Mouse (Mus musculus): Measurements from ENCODE around the gene Col6a5. TPM values are rescaled to one million over a fixed set of nuclear protein-coding genes. Genes with fewer than 3 reads are reported as not detected.

Gene Col6a5
- polyA plus RNA-seq, 2 experiments = 1.1 to 2.8 TPM

DNA sequence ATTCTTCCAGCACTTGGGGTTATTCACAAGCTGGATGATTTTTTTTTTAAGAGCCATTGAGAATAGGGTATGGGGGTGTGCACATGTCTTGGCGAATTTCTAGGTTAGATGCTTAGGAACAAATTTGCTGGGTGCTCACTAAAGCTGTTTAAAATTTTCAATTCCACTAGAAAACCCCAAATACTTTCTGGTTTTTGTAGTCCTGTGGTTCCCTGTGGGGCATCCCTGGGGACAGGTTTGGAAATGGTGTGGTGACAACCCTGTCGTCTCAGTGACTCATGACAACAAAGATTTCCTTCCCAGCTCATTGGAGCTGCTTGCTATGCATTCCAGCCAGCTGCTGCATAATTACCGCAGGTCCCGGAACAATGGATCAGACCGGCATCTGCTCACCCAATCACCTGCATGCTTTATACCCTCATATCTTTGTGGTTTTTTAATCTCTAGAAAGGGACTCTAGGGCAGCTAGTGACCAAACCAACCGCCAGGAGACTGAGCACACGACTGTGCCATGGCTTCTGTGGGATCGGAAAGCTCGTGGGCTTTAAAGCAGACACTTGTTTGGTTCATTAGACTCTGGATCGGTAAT is 24.6 kb upstream of the Col6a5 start:
- no peaks in the 10 kb centered on the region for H3K4me1 ChIP-seq (ENCODE audit: control insufficient read depth, insufficient read depth, low read length)
- WGBS = 36% methylated on average over 10 of the region's 10 CpGs
- H3K36me3 ChIP-seq (ENCODE audit: control insufficient read depth, insufficient read depth, low read length) = no peaks in the 10 kb centered on the region
- ATAC-seq (ENCODE audit: low FRiP score, low read depth) (no peak), DNase-seq (ENCODE audit: low spot score) (no peak)
- TF ChIP-seq POLR2A (IDR thresholded peaks at IDR 0.05; ENCODE audit: borderline replicate concordance, extremely low read depth, insufficient read depth, insufficient read length) = no peak
- H3K9ac ChIP-seq (ENCODE audit: low read depth, low read length, severe bottlenecking) = no peak overlapping the region
- no peak overlapping the region for H3K27ac ChIP-seq (replicated peaks; ENCODE audit: low read depth, low read length)
- no peaks in the 10 kb centered on the region for H3K9me3 ChIP-seq (ENCODE audit: control insufficient read depth, low read length)
- no peak overlapping the region for H3K4me2 ChIP-seq (replicated peaks; ENCODE audit: low read depth, low read length, severe bottlenecking)
- no peak overlapping the region for H3K4me3 ChIP-seq (replicated peaks; ENCODE audit: low read length)
- H3K27me3 ChIP-seq (ENCODE audit: control insufficient read depth, insufficient read depth, low read length) = no peaks in the 10 kb centered on the region

DNA sequence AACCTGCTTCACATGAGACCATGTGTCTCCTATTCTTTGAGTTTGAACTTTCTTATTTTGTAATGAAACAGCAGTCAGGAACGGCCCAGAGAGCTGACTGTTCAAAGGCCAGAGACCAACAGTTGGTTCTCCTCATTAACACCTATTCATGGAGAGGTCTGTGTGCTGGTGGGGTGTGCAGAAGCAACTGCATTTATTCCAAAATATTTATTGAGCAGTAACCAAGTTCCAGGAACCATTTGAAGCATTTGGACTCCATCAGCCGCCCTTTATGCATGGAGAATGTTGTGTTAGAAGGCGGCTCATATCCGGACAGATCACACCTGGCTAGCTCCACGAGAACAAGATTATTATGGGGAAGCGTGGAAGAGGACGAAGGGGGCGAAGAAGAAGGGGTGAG is 18.0 kb upstream of the Col6a5 start:
- no peaks in the 10 kb centered on the region for H3K9me3 ChIP-seq (ENCODE audit: control insufficient read depth, low read length)
- no peak for TF ChIP-seq POLR2A (IDR thresholded peaks at IDR 0.05; ENCODE audit: borderline replicate concordance, extremely low read depth, insufficient read depth, insufficient read length)
- DNase-seq (ENCODE audit: low spot score) (no peak), ATAC-seq (ENCODE audit: low FRiP score, low read depth) (no peak)
- 72% methylated on average over 8 of the region's 8 CpGs for WGBS
- H3K4me3 ChIP-seq (replicated peaks; ENCODE audit: low read length) = no peak overlapping the region
- no peaks in the 10 kb centered on the region for H3K4me1 ChIP-seq (ENCODE audit: control insufficient read depth, insufficient read depth, low read length)
- H3K27me3 ChIP-seq (ENCODE audit: control insufficient read depth, insufficient read depth, low read length) = no peaks in the 10 kb centered on the region
- H3K9ac ChIP-seq (ENCODE audit: low read depth, low read length, severe bottlenecking) = no peak overlapping the region
- no peak overlapping the region for H3K4me2 ChIP-seq (replicated peaks; ENCODE audit: low read depth, low read length, severe bottlenecking)
- no peak overlapping the region for H3K27ac ChIP-seq (replicated peaks; ENCODE audit: low read depth, low read length)
- no peaks in the 10 kb centered on the region for H3K36me3 ChIP-seq (ENCODE audit: control insufficient read depth, insufficient read depth, low read length)

DNA sequence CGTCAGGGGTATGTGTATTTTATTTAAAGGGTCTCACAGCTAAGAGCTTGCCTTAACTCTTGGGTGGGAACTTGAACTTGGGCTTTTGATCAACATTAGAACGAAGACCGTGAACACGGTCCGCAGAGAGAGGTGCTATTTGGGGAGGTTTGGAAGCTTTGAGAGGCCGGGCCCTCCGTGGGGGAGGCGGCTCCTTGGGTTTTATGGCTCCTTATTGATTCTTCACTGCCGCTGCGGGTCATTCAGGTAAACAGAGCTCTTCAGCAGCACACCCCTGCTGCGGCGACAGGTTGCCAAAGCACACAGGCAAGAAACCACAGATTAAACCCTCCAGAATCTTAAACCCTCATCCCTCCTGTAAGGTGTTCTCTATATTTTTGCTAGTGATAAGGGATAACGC is 16.4 kb upstream of the Col6a5 start:
- no peak overlapping the region for H3K4me3 ChIP-seq (replicated peaks; ENCODE audit: low read length)
- no peaks in the 10 kb centered on the region for H3K9me3 ChIP-seq (ENCODE audit: control insufficient read depth, low read length)
- WGBS = 11% methylated on average over 13 of the region's 13 CpGs
- no peaks in the 10 kb centered on the region for H3K27me3 ChIP-seq (ENCODE audit: control insufficient read depth, insufficient read depth, low read length)
- TF ChIP-seq POLR2A (IDR thresholded peaks at IDR 0.05; ENCODE audit: borderline replicate concordance, extremely low read depth, insufficient read depth, insufficient read length) = no peak
- no peak overlapping the region for H3K27ac ChIP-seq (replicated peaks; ENCODE audit: low read depth, low read length)
- no peak for DNase-seq (ENCODE audit: low spot score)
- ATAC-seq (ENCODE audit: low FRiP score, low read depth) = no peak
- H3K4me2 ChIP-seq (replicated peaks; ENCODE audit: low read depth, low read length, severe bottlenecking) = no peak overlapping the region
- no peaks in the 10 kb centered on the region for H3K4me1 ChIP-seq (ENCODE audit: control insufficient read depth, insufficient read depth, low read length)
- H3K36me3 ChIP-seq (ENCODE audit: control insufficient read depth, insufficient read depth, low read length) = no peaks in the 10 kb centered on the region
- H3K9ac ChIP-seq (ENCODE audit: low read depth, low read length, severe bottlenecking) = no peak overlapping the region

DNA sequence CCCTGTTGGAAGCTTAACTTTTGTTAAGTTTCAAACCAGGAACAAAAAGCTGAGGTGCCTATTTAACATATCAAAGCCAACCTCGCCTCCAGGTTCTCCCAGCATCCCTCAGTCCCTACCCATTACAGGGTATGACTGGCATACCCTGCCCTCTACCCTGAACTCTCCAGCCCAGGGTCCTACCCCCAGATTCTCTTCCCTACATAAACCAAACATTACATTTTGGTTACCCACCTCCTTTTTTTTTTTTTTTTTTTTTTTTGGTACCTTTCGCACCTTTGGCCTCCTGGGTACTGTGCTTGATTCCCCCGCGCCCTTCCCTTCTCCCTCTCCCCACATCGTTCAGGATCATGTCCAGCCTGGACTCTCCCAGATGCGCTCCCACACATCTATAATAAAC is 15.9 kb upstream of the Col6a5 start:
- no peak for TF ChIP-seq POLR2A (IDR thresholded peaks at IDR 0.05; ENCODE audit: borderline replicate concordance, extremely low read depth, insufficient read depth, insufficient read length)
- 54% methylated on average over 6 of the region's 6 CpGs for WGBS
- Histone ChIP-seq H3K27me3 (ENCODE audit: control insufficient read depth, insufficient read depth, low read length) (no peaks in the 10 kb centered on the region), H3K27ac (replicated peaks; ENCODE audit: low read depth, low read length) (no peak overlapping the region), H3K9ac (ENCODE audit: low read depth, low read length, severe bottlenecking) (no peak overlapping the region), H3K4me1 (ENCODE audit: control insufficient read depth, insufficient read depth, low read length) (no peaks in the 10 kb centered on the region), H3K36me3 (ENCODE audit: control insufficient read depth, insufficient read depth, low read length) (no peaks in the 10 kb centered on the region), H3K4me2 (replicated peaks; ENCODE audit: low read depth, low read length, severe bottlenecking) (no peak overlapping the region), H3K4me3 (replicated peaks; ENCODE audit: low read length) (no peak overlapping the region), H3K9me3 (ENCODE audit: control insufficient read depth, low read length) (no peaks in the 10 kb centered on the region)
- no peak for DNase-seq (ENCODE audit: low spot score)
- no peak for ATAC-seq (ENCODE audit: low FRiP score, low read depth)

DNA sequence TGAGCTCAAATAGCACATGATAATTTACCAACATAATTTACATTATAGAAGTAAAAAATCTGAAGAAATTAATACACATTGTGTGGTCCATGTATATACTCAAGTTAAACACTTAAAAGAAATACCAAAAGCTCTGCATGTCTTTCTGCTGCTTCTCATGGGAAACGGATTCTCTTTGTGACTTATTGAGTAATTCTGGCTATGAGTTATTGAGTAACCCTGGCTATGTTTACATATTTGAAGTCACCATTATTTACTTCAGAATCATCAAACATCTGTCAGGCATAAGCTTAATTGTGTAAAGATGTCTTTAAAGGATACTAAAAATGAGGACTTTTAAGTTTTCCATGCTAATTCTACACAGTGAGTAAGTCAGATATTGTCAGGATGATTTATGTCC is 13.3 kb upstream of the Col6a5 start:
- Histone ChIP-seq H3K36me3 (ENCODE audit: control insufficient read depth, insufficient read depth, low read length) (no peaks in the 10 kb centered on the region), H3K9ac (ENCODE audit: low read depth, low read length, severe bottlenecking) (no peak overlapping the region), H3K27me3 (ENCODE audit: control insufficient read depth, insufficient read depth, low read length) (no peaks in the 10 kb centered on the region), H3K4me3 (replicated peaks; ENCODE audit: low read length) (no peak overlapping the region), H3K4me2 (replicated peaks; ENCODE audit: low read depth, low read length, severe bottlenecking) (no peak overlapping the region), H3K4me1 (ENCODE audit: control insufficient read depth, insufficient read depth, low read length) (no peaks in the 10 kb centered on the region), H3K27ac (replicated peaks; ENCODE audit: low read depth, low read length) (no peak overlapping the region), H3K9me3 (ENCODE audit: control insufficient read depth, low read length) (no peaks in the 10 kb centered on the region)
- DNase-seq (ENCODE audit: low spot score) (no peak), ATAC-seq (ENCODE audit: low FRiP score, low read depth) (no peak)
- TF ChIP-seq POLR2A (IDR thresholded peaks at IDR 0.05; ENCODE audit: borderline replicate concordance, extremely low read depth, insufficient read depth, insufficient read length) = no peak
- 90% methylated on average over 1 of the region's 1 CpGs for WGBS

DNA sequence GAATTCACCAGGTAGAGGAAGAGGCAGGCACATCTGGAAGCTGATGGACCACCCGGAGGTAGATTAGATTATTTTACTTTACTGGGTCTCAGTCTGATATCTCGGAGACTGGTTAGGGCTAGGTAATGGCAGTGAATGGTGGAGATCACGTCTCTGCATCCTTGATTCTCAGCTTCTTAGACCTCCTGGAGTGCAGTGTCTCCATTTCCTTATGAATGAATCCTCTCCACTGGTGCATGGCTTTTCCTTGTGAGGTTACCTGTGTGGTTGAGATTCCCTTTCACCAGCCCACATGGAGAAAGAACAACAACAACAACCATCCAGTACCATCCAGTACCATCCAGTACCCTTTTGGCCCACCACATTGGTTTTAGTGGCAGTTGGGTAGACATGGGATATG is 11.6 kb upstream of the Col6a5 start:
- no peaks in the 10 kb centered on the region for H3K9me3 ChIP-seq (ENCODE audit: control insufficient read depth, low read length)
- H3K27me3 ChIP-seq (ENCODE audit: control insufficient read depth, insufficient read depth, low read length) = no peaks in the 10 kb centered on the region
- WGBS = 88% methylated on average over 3 of the region's 3 CpGs
- DNase-seq (ENCODE audit: low spot score) (no peak), ATAC-seq (ENCODE audit: low FRiP score, low read depth) (no peak)
- no peaks in the 10 kb centered on the region for H3K4me1 ChIP-seq (ENCODE audit: control insufficient read depth, insufficient read depth, low read length)
- no peak overlapping the region for H3K27ac ChIP-seq (replicated peaks; ENCODE audit: low read depth, low read length)
- H3K4me2 ChIP-seq (replicated peaks; ENCODE audit: low read depth, low read length, severe bottlenecking) = no peak overlapping the region
- no peak for TF ChIP-seq POLR2A (IDR thresholded peaks at IDR 0.05; ENCODE audit: borderline replicate concordance, extremely low read depth, insufficient read depth, insufficient read length)
- no peak overlapping the region for H3K9ac ChIP-seq (ENCODE audit: low read depth, low read length, severe bottlenecking)
- H3K36me3 ChIP-seq (ENCODE audit: control insufficient read depth, insufficient read depth, low read length) = no peaks in the 10 kb centered on the region
- H3K4me3 ChIP-seq (replicated peaks; ENCODE audit: low read length) = no peak overlapping the region
